Mouse (Mus musculus): ENCODE results near the gene Intu.

The Intu gene

GRCm38 (mm10) chr3:40527976-40528950, 2.8 kb upstream of the Intu start:
- no peak for DNase-seq (ENCODE audit: low spot score)

GRCm38 (mm10) chr3:40528958-40529357, 2.1 kb upstream of the Intu start:
- DNase-seq (ENCODE audit: low spot score), result no peak

- no peak for DNase-seq (ENCODE audit: low spot score)
These were observed 241 bp upstream of the Intu start for GRCm38 (mm10) chr3:40530845-40531244.

GRCm38 (mm10) chr3:40532256-40532655, 1.2 kb downstream of the Intu start:
- no peak for DNase-seq (ENCODE audit: low spot score)

GRCm38 (mm10) chr3:40534141-40534540, 3.1 kb downstream of the Intu start:
- DNase-seq (ENCODE audit: low spot score), result no peak

- peak; percentile 39 for DNase-seq (ENCODE audit: low spot score)
These were observed 9.8 kb downstream of the Intu start for GRCm38 (mm10) chr3:40540567-40541554.

GRCm38 (mm10) chr3:40546621-40547020, 15.5 kb downstream of the Intu start:
- no peak for DNase-seq (ENCODE audit: low spot score)

- no peak for DNase-seq (ENCODE audit: low spot score)
These were observed 121.9 kb downstream of the Intu start for GRCm38 (mm10) chr3:40652941-40653352.

GRCm38 (mm10) chr3:40653582-40653981, 122.5 kb downstream of the Intu start:
- no peak for DNase-seq (ENCODE audit: low spot score)

- DNase-seq (ENCODE audit: low spot score), result no peak
These were observed 122.9 kb downstream of the Intu start for GRCm38 (mm10) chr3:40654028-40654427.

- no peak for DNase-seq (ENCODE audit: low spot score)
These were observed 124.5 kb downstream of the Intu start for GRCm38 (mm10) chr3:40655571-40655970.

- DNase-seq (ENCODE audit: low spot score), result no peak
These were observed 125.3 kb downstream of the Intu start for GRCm38 (mm10) chr3:40656339-40656738.

- DNase-seq (ENCODE audit: low spot score), result no peak
These were observed 129.1 kb downstream of the Intu start for GRCm38 (mm10) chr3:40660231-40660630.

GRCm38 (mm10) chr3:40666109-40666508, 135.0 kb downstream of the Intu start:
- DNase-seq (ENCODE audit: low spot score), result no peak

GRCm38 (mm10) chr3:40666861-40667719, 136.0 kb downstream of the Intu start:
- DNase-seq (ENCODE audit: low spot score), result peak; percentile 31

- DNase-seq (ENCODE audit: low spot score), result no peak
These were observed 137.8 kb downstream of the Intu start for GRCm38 (mm10) chr3:40668889-40669288.

GRCm38 (mm10) chr3:40669395-40669794, 138.3 kb downstream of the Intu start:
- DNase-seq (ENCODE audit: low spot score), result no peak

- DNase-seq (ENCODE audit: low spot score), result no peak
These were observed 142.4 kb downstream of the Intu start for GRCm38 (mm10) chr3:40673515-40673914.

GRCm38 (mm10) chr3:40674873-40675405, 143.9 kb downstream of the Intu start:
- no peak for DNase-seq (ENCODE audit: low spot score)

- DNase-seq (ENCODE audit: low spot score), result no peak
These were observed 147.8 kb downstream of the Intu start for GRCm38 (mm10) chr3:40678856-40679255.

- no peak for DNase-seq (ENCODE audit: low spot score)
These were observed 151.3 kb downstream of the Intu start for GRCm38 (mm10) chr3:40682404-40682803.

Measured in layer of hippocampus, adult 9-10 months (tissue).